ENCODE assay signal across 24 mouse cellular contexts in the genomic region with DNA sequence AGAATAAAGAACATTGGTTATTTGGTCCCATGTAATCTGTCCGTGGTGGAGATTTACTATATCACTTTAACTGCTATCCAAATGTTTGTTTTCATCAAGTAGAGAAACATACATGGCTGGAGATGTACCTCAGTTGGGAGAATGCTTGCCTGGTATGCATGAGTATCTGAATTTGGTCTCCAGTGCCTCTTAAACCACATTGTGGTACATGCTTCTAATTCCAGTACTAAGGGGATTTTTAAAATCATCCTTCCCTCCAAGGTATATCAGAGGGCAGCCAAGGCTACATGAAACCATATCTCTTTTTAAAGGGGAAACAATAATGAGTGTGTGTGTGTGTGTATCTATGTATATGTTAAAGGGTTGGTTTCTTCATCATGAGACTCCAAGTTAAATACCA. TPM values are rescaled to one million over a fixed set of nuclear protein-coding genes. Genes with fewer than 3 reads are reported as not detected.
DNase-seq lines count a peak whose midpoint lies in the region; ATAC-seq and TF ChIP-seq lines count a peak whose summit lies in the region.
"Had no signal": no experiment of that assay in that cellular context is flagged by ENCODE, and none has a peak within 500 bp of the region (broad histone marks: within the 10 kb centered on the region; RNA-seq: fewer than 3 reads in every experiment).

No protein-coding gene starts in this region.

- no peaks in the 10 kb centered on the region for H3K79me2 ChIP-seq in CH12.LX (replicated peaks; ENCODE audit: control insufficient read depth, extremely low read depth, insufficient read depth, poor library complexity, severe bottlenecking)

- no peaks in the 10 kb centered on the region for H3K9me3 ChIP-seq in lung, postnatal 0 days (ENCODE audit: low read length)
- H3K9me3 ChIP-seq in CH12.LX (replicated peaks; ENCODE audit: low read length) = no peaks in the 10 kb centered on the region
- H3K9me3 ChIP-seq: G1E had no signal

- intact Hi-C loops in gastrocnemius, postnatal 14 days (cut with DNase I; ENCODE audit: low total_unique reads) = loop anchor here (10.0 kb wide), 1 partner anchor 725 kb away; no protein-coding TSS in a partner anchor
- intact Hi-C loops in heart, postnatal 10 days (cut with DNase I) = loop anchor here (5.0 to 10.0 kb wide), 4 partner anchors 38 to 635 kb away; no protein-coding TSS in a partner anchor

- peak; percentile 43; the same call in 1 of the 2 replicates for ATAC-seq in lung, postnatal 0 days
- ATAC-seq: activated CD4-positive, CD25-positive, alpha-beta regulatory T cell, adult 4 months; CD4-positive, CD25-positive, alpha-beta regulatory T cell, adult 4 months; Patski had no signal

- no peak overlapping the region for H3K9ac ChIP-seq in lung, postnatal 0 days (replicated peaks; ENCODE audit: low read depth)
- no peak overlapping the region for H3K9ac ChIP-seq in CH12.LX (ENCODE audit: insufficient read depth, low read depth)

- no peak for DNase-seq in lung, postnatal 0 days (ENCODE audit: low spot score)
- DNase-seq in lung, postnatal 10 days = no peak
- DNase-seq in A20 (ENCODE audit: low read depth, low spot score) = peak; percentile 19
- DNase-seq in CH12.LX (ENCODE audit: extremely low read depth) = peak; percentile 54
- peak; percentile 19 for DNase-seq in induced T-regulatory cell, adult 2 months (ENCODE audit: low read depth)
- no peak for DNase-seq in Muller cell, postnatal 12 days (ENCODE audit: inconsistent ontology term)
- no peak for DNase-seq in gastrocnemius, postnatal 14 days
- DNase-seq in heart, postnatal 10 days = no peak
- DNase-seq: adrenal gland, adult 2 months; adrenal gland, adult 8-10 months; adrenal gland, postnatal 10 days; adrenal gland, postnatal 14 days; adrenal gland, postnatal 25 days; adrenal gland, postnatal 36 days; B cell, adult 2 months; cerebellum, adult 11 months; cerebellum, adult 11-12 months; cerebellum, adult 18-20 months; cerebellum, adult 2 months; cerebellum, adult 8-10 months had no signal

- no peak overlapping the region for H3K4me2 ChIP-seq in lung, postnatal 0 days (replicated peaks; ENCODE audit: low read depth, low read length)
- H3K4me2 ChIP-seq in CH12.LX (ENCODE audit: insufficient read depth, low read depth, poor library complexity, severe bottlenecking) = no peak overlapping the region

- TF ChIP-seq CTCF in lung, postnatal 0 days (IDR thresholded peaks at IDR 0.05) = no peak
- TF ChIP-seq CTCF in CH12.LX (conservative IDR thresholded peaks at IDR 0.05 in 1 of 2, IDR thresholded peaks at IDR 0.05 in 1 of 2; ENCODE audit: low read depth in 2 of 2, low read length in 2 of 2) = no peak

- TF ChIP-seq RAD21 in CH12.LX (IDR thresholded peaks at IDR 0.05; ENCODE audit: low read depth, low read length) = no peak

- H3K36me3 ChIP-seq in lung, postnatal 0 days (ENCODE audit: insufficient read depth, low read length) = no peaks in the 10 kb centered on the region
- peaks cover 3 to 10% of the 10 kb centered on the region in 2 experiments for H3K36me3 ChIP-seq in CH12.LX (replicated peaks in 1 of 2; ENCODE audit: control insufficient read depth in 1 of 2, insufficient read depth in 1 of 2, low read length in 1 of 2)

- in situ Hi-C loops in CH12.LX (cut with MboI; ENCODE audit: low pct_ligation_motif_present, low pct_unique_long_range_greater_than_20kb, low sequenced_read_pairs) = loop anchor here (25.0 kb wide), 1 partner anchor 733 kb away; no protein-coding TSS in a partner anchor

- WGBS in lung, postnatal 0 days = 42% methylated on average over 1 of the region's 1 CpGs

- H3K27ac ChIP-seq in lung, postnatal 0 days (ENCODE audit: low read length) = no peak overlapping the region
- peak overlapping the region; percentile 20; the same call in 1 of the 2 replicates for H3K27ac ChIP-seq in CH12.LX (ENCODE audit: insufficient read depth, low read depth)

- H3K4me3 ChIP-seq in lung, postnatal 0 days (ENCODE audit: low read depth, low read length) = no peak overlapping the region
- H3K4me3 ChIP-seq in CH12.LX (replicated peaks in 1 of 3; ENCODE audit: low read depth in 2 of 3, low read length in 2 of 3, poor library complexity in 1 of 3) = no peak overlapping the region

- TF ChIP-seq POLR2A in CH12.LX (IDR thresholded peaks at IDR 0.05; ENCODE audit: low read depth, low read length) = no peak

- dilution Hi-C loops in CH12.LX (cut with MboI; ENCODE audit: extremely low pct_ligation_motif_present, extremely low pct_unique_long_range_greater_than_20kb, low sequenced_read_pairs) = no loop called here

- TF ChIP-seq EP300 in lung, postnatal 0 days (IDR thresholded peaks at IDR 0.05) = peak; percentile 94
- TF ChIP-seq EP300 in CH12.LX (IDR thresholded peaks at IDR 0.05; ENCODE audit: low read length) = no peak

- H3K4me1 ChIP-seq in lung, postnatal 0 days (ENCODE audit: insufficient read depth, low read depth, low read length) = 0 out of 2 replicates have a peak, but pooled peaks cover 5% of the 10 kb centered on the region
- H3K4me1 ChIP-seq in CH12.LX (ENCODE audit: control insufficient read depth in 1 of 2, insufficient read depth in 2 of 2) = peaks cover 7 to 29% of the 10 kb centered on the region in 2 experiments; a peak in 3 of 4 replicates

- no peaks in the 10 kb centered on the region for H3K27me3 ChIP-seq in lung, postnatal 0 days (replicated peaks; ENCODE audit: insufficient read depth, low read length)
- no peaks in the 10 kb centered on the region for H3K27me3 ChIP-seq in CH12.LX (replicated peaks)
- H3K27me3 ChIP-seq: Patski had no signal

TF ChIP-seq in CH12.LX, 34 proteins besides CTCF, POLR2A, EP300 and RAD21:
- TF ChIP-seq PAX5 (IDR thresholded peaks at IDR 0.05; ENCODE audit: low read length) = no peak
- no peak for TF ChIP-seq NELFE (IDR thresholded peaks at IDR 0.05; ENCODE audit: low read depth, low read length)
- peak; percentile 43; the same call in 1 of the 2 replicates for TF ChIP-seq SIN3A (IDR thresholded peaks at IDR 0.05; ENCODE audit: low read length)
- TF ChIP-seq IRF4 (IDR thresholded peaks at IDR 0.05; ENCODE audit: low read depth, low read length) = peak; percentile 56
- peak; percentile 26; the same call in 1 of the 2 replicates for TF ChIP-seq TCF12 (IDR thresholded peaks at IDR 0.05; ENCODE audit: low read depth, low read length)
- TF ChIP-seq BHLHE40 (IDR thresholded peaks at IDR 0.05; ENCODE audit: low read depth, low read length) = peak; percentile 34; the same call in 1 of the 2 replicates
- TF ChIP-seq MEF2A (IDR thresholded peaks at IDR 0.05; ENCODE audit: borderline replicate concordance, low read depth, low read length) = peak; percentile 62; the same call in 1 of the 2 replicates
- TF ChIP-seq MAFK (IDR thresholded peaks at IDR 0.05; ENCODE audit: insufficient replicate concordance, low read length) = 0 out of 2 replicates have a peak, but pooled peaks have one; percentile 18

RNA-seq across cellular contexts. Expression of gene Nudt6, which starts 59.8 kb away (rescaled TPM):
- polyA plus RNA-seq in lung, postnatal 0 days (2015; fragmentation: Nextera tagmentation; extraction: Ambion mirVana) = 7.3 and 8.8 TPM in 2 replicates
- total RNA-seq in CH12.LX (2012; rRNA removed) = 7.7 and 9.4 TPM in 2 replicates
- total RNA-seq in CH12.LX (2014; rRNA removed) = 4.8 and 6.0 TPM in 2 replicates
- polyA plus RNA-seq in CH12.LX (2012; ENCODE audit: insufficient read length, low read depth) = 9.0 and 9.6 TPM in 2 replicates
- total RNA-seq in gastrocnemius, postnatal 14 days (2021) = 10 to 100 TPM; 21.5 to 26.8 TPM
- 10 to 100 TPM; 18.2 to 24.2 TPM for total RNA-seq in heart, postnatal 10 days (2021)

Comparison
In these comparisons a context has a peak if more than half of its experiments do, and no peak if none do; other contexts are left out.
1. DNase-seq: peak in A20 (single experiment), CH12.LX (single experiment) and induced T-regulatory cell, adult 2 months (single experiment); none in lung, postnatal 0 days (single experiment), lung, postnatal 10 days (single experiment), Muller cell, postnatal 12 days (single experiment), gastrocnemius, postnatal 14 days (single experiment) and heart, postnatal 10 days (0 of 2).